Mouse (Mus musculus) kidney, adult 2 months (tissue): ENCODE results near the gene Snd1. TPM values are rescaled to one million over a fixed set of nuclear protein-coding genes. Genes with fewer than 3 reads are reported as not detected.

ENCODE experiments used
- DNase-seq: peaks from one replicate; pipeline ENCODE4 v3.0.0; 2021
- H3K27ac ChIP-seq: fragments of 200-500 bp; 2 replicates; pipeline ENCODE4 v1.5.1; 2012; ENCODE audit warnings: low read depth, low read length, control low read depth, inconsistent platforms; ENCODE audit not compliant: insufficient read depth
- H3K27me3 ChIP-seq: fragments of 200-500 bp; replicated peaks from 2 replicates; pipeline ENCODE4 v1.6.1; 2012; ENCODE audit warnings: mild to moderate bottlenecking, moderate library complexity, low read length, inconsistent platforms; ENCODE audit not compliant: control insufficient read depth, insufficient read depth
- H3K36me3 ChIP-seq: fragments of 200-500 bp; 2 replicates; pipeline ENCODE4 v1.6.1; 2012; ENCODE audit warnings: mild to moderate bottlenecking, moderate library complexity, low read length, inconsistent platforms; ENCODE audit not compliant: control insufficient read depth, insufficient read depth
- H3K4me1 ChIP-seq: fragments of 200-500 bp; 2 replicates; pipeline ENCODE4 v1.6.1; 2011; ENCODE audit warnings: low read length; ENCODE audit not compliant: control insufficient read depth, insufficient read depth
- H3K4me3 ChIP-seq: fragments of 200-500 bp; 2 replicates; pipeline ENCODE4 v1.5.1; 2011; ENCODE audit warnings: mild to moderate bottlenecking, low read depth, low read length, control low read depth; ENCODE audit not compliant: insufficient read depth
- CTCF ChIP-seq: fragments of 200-500 bp; conservative IDR thresholded peaks from 2 replicates; pipeline ENCODE4 v1.5.1; 2011; ENCODE audit warnings: low read depth, mild to moderate bottlenecking, control low read depth, low read length, moderate library complexity, mixed read lengths; ENCODE audit not compliant: insufficient read depth, insufficient read length
- POLR2A ChIP-seq: fragments of 200-500 bp; IDR thresholded peaks from one replicate; pipeline ENCODE4 v1.6.1; 2011; ENCODE audit warnings: low read depth, low read length, control low read depth
- WGBS: fragments of 180-500 bp; shearing (Covaris S2); methylation state at CpG from one replicate; pipeline ENCODE4 v1.1.7; 2018; 5-methylcytosine and 5-hydroxymethylcytosine counted together
- polyA plus RNA-seq: library from polyadenylated mRNA; depleted of rRNA; stranded (reverse); fragments of >200 nt; gene quantifications from 2 replicates; pipeline ENCODE4 v1.2.3, GENCODE M21; 2012

Gene Snd1
- polyA plus RNA-seq, 1 experiment = 41.0 TPM

DNA sequence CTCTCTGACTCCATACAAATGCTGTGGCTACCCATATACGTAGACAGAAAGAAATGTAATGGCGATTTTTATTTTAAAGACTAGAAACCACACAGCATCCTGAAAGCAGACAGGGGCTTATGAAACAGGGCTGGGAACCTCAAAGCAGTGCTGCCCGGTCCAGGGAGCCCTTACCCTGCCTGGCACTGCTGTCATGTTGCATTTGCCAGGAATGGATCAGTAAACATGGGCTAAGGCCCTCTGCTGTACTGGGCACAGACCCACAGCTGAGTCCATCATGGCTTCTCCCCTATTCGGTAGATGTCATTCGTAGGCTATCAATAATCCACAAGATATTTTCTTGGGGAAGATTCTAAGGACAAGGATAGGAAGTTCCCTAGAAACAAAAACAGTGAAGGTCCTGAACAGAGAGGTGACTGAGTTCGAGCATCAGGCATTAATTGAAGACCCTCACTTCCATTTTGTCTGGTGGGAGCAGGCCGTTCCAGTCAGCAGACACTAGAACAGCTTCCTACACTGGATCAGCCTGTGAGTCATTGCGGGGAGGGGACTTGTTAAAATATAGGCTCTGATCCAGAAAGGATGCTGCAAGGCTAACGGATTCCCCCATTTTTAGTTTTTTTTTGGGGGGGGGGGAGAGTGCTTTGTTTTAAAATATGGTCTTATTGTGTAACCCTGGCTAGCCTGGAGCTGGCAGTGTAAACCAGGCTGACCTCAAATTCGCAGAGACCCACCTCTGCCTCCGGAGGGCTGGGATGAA, 422.6 kb downstream of the Snd1 start:
- DNase-seq = no peak
- WGBS = 63% methylated on average over 11 of the region's 11 CpGs
- TF ChIP-seq CTCF (no peak), POLR2A (no peak)
- Histone ChIP-seq H3K4me3 (no peak overlapping the region), H3K36me3 (no peaks in the 10 kb centered on the region), H3K27ac (no peak overlapping the region), H3K27me3 (no peaks in the 10 kb centered on the region), H3K4me1 (no peaks in the 10 kb centered on the region)

DNA sequence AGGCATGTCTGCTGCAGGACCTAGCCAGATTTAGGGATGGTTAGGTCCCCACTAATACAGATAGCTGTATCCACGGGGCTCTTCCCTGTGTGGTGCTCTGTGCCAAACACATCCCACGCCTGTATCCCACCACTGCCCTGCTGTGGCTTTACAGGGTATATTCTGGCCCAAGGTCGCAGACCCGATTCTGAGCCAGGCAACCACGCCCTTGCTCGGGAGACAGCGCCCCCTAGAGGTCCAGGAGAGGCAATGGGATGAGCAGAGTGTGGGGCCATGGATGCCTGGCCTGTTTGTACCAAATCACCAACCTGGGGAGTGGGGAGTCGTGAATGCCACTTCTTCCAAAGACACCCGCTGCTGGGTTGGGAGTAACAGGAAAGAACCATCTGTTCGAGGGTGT, 423.9 kb downstream of the Snd1 start:
- TF ChIP-seq POLR2A = no peak
- TF ChIP-seq CTCF = peak; percentile 68
- Histone ChIP-seq H3K4me1 (no peaks in the 10 kb centered on the region), H3K27ac (no peak overlapping the region), H3K4me3 (no peak overlapping the region), H3K27me3 (no peaks in the 10 kb centered on the region), H3K36me3 (no peaks in the 10 kb centered on the region)
- DNase-seq = peak; percentile 27
- 19% methylated on average over 10 of the region's 10 CpGs for WGBS

- H3K27me3 ChIP-seq = no peaks in the 10 kb centered on the region
- no peaks in the 10 kb centered on the region for H3K36me3 ChIP-seq
- DNase-seq = no peak
- H3K4me3 ChIP-seq = no peak overlapping the region
- H3K27ac ChIP-seq = no peak overlapping the region
- WGBS = 45% methylated on average over 2 of the region's 2 CpGs
- TF ChIP-seq CTCF (no peak), POLR2A (no peak)
- H3K4me1 ChIP-seq = no peaks in the 10 kb centered on the region
Observed at GRCm38 (mm10) chr6:28902573-28902972, 427.6 kb downstream of the Snd1 start.

DNA sequence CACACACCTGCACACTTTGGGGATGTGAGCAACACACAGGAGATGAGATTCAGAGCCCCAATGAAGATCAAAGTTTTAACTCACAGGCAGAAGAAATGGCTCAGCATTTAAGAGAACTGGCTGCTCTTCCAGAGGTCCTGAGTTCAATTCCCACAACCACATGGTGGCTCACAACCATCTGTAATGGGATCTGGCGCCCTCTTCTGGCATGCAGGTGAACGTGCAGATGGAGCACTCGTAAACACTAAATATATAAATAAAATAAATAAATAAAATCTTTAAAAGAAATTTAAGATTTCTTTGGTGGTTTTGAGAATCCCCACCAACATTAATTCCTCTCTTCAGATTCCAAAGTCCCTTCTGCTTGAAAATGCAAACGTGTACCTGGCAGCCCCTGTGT, 429.5 kb downstream of the Snd1 start:
- H3K27ac ChIP-seq = no peak overlapping the region
- WGBS = 69% methylated on average over 4 of the region's 4 CpGs
- no peak overlapping the region for H3K4me3 ChIP-seq
- H3K4me1 ChIP-seq = no peaks in the 10 kb centered on the region
- H3K27me3 ChIP-seq = no peaks in the 10 kb centered on the region
- peak; percentile 20; the same call in 1 of the 2 replicates for TF ChIP-seq CTCF
- TF ChIP-seq POLR2A = no peak
- H3K36me3 ChIP-seq = no peaks in the 10 kb centered on the region
- no peak for DNase-seq

DNA sequence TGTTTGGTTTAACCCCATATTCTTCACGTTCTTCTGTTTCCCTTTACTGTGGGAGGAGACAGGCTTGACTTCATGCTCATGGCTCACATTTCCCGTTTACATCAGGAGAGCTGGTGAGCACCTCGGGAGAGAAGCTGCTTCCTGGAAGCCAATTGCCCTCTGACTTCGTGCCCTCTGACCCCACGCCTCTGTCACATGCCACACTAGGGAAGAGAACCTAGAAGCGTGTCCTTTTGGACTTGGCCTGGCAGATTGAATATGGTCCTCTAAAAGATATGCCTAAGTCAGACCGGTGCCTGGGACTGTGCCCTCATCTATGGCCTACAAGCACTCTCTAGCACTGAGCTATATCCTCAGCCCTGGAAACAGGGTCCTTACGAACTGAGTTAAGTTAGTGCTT, 430.4 kb downstream of the Snd1 start:
- H3K27ac ChIP-seq = no peak overlapping the region
- no peak for DNase-seq
- 55% methylated on average over 8 of the region's 8 CpGs for WGBS
- no peaks in the 10 kb centered on the region for H3K4me1 ChIP-seq
- TF ChIP-seq CTCF (no peak), POLR2A (no peak)
- no peaks in the 10 kb centered on the region for H3K36me3 ChIP-seq
- H3K27me3 ChIP-seq = no peaks in the 10 kb centered on the region
- H3K4me3 ChIP-seq = no peak overlapping the region

DNA sequence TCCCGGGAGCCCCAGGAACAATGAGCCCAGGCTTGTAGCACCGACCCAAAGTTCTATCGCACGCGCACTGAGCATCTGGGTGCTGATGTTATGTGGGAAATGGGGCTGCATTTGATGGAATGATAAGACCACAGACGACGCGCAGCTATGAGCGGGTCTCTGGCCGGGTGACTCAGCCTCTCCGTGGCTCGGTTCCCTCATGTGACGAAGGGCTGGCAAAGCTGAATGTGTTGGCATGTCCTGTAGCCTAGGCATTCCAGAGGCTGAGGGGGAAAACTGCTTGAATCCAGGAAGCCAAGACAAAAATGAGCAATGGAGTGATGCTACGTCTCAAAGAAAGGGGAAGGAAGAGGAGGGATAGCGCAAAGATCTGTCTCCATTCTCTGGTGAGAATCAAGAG, 434.9 kb downstream of the Snd1 start:
- 60% methylated on average over 15 of the region's 15 CpGs for WGBS
- no peak overlapping the region for H3K27ac ChIP-seq
- H3K27me3 ChIP-seq = no peaks in the 10 kb centered on the region
- H3K4me1 ChIP-seq = no peaks in the 10 kb centered on the region
- H3K4me3 ChIP-seq = no peak overlapping the region
- TF ChIP-seq CTCF (no peak), POLR2A (no peak)
- DNase-seq = no peak
- no peaks in the 10 kb centered on the region for H3K36me3 ChIP-seq

DNA sequence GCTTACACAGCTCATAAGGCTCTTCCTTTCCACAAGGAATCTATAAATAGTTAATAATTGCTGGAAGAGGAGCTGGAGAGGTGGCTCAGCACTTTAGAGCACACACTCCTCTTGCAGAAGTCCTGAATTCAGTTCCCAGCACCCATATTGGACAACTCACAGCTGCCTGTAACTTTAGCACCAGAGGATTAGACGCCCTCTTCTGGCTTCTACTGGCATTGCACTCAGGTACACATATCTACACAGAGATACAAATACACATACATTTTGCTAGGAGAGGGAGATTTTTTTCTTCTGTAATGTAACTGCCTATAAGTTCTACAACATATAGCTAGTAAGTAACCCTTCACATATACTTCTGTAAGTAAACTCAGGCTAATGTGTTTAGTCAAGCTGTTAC, 440.0 kb downstream of the Snd1 start:
- no peak; the same call in 1 of the 2 replicates for TF ChIP-seq CTCF
- WGBS = 30% methylated on average over 1 of the region's 1 CpGs
- no peak for DNase-seq
- no peaks in the 10 kb centered on the region for H3K4me1 ChIP-seq
- H3K27me3 ChIP-seq = no peaks in the 10 kb centered on the region
- no peaks in the 10 kb centered on the region for H3K36me3 ChIP-seq
- no peak overlapping the region for H3K27ac ChIP-seq
- H3K4me3 ChIP-seq = no peak overlapping the region
